Mouse (Mus musculus) leukemia stem cell, adult 10-12 weeks (primary cell): Measurements from ENCODE around the gene Mn1. TPM values are rescaled to one million over a fixed set of nuclear protein-coding genes. Genes with fewer than 3 reads are reported as not detected.

Source experiments
- polyA plus RNA-seq: library from polyadenylated mRNA; stranded (reverse); fragments of >175 nt; gene quantifications from 2 replicates; pipeline ENCODE4 v1.2.3, GENCODE M21; 2012; ENCODE audit warnings: low replicate concordance

Gene Mn1
- 0.09 and 0.24 TPM in 2 replicates for polyA plus RNA-seq

DNA sequence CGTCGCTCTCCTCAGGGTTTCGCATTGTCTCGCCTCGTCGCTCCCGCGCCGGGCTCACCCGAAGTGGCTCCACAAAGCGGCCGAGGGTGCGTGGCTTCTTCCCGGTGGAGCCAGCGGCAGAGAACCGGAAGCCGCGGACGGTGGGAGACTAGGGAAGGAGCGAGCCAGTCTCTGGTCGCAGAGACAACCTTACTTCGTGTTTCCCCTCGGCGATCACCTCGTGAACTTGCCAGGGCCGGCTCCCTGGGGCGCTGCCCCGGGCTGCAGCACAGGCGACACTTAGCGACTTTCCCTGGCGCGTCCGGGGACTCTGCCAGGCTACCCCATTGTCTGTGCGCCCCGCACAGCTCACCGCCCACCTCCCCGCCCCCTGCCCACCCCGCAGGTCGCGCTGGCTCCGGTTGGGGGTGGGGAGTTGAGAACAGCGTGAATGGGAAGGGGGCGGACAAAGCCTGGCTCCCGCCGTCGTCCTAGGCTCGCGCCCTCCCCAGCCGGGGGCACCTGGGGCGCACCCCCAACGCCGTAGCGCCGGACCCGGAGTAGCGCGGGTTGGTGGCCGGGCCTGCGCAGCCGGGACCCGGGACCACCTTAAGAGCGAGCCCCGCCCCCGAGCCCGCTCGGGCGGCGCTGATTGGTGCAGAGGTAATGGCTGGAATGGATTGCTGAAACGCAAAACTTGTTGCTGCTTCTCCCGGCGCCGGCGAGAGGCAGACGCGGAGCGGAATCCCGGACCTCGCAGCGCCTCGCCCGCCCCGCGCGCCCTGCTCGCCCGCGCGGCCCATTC, at the start of gene Mn1:
Gene Mn1 (plus strand): TSS at position 772 of the 784 bp plus-strand sequence.

Other genes starting within 250 kb of the Mn1 start
- gene Pitpnb, start 86.6 kb upstream of the Mn1 start, polyA plus RNA-seq, result 5.9 and 21.8 TPM in 2 replicates